Mouse (Mus musculus): ENCODE results near the gene Mbnl1. TPM values are rescaled to one million over a fixed set of nuclear protein-coding genes. Genes with fewer than 3 reads are reported as not detected.

Gene Mbnl1
- polyA plus RNA-seq, 2 experiments from 2014 or later: 667 to 875 TPM

DNA sequence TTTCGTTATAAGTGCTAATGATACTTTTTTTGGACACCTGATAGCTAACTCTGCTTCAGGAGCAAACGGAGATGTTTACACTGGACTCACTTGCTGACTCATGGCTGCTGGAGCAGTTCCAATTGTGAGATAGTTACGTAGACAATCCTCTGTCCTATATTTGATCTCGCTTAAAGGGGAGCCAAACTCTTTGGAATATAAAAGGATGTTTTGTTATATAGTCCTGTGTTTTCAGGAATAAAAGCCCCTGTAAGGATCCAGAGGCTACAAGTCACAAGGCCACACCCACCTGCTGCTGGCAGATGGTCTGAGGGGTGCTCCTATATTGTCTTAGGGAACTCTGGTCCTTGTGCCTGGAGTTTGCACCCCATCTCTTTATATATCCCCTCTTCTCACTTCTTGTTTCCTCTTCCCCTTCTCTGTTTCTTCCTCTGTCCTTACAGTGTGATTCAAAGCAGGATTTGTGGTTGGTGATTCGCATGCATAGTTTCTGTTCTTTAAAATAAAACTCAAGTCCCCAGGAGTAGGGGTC lies 97.9 kb downstream of the Mbnl1 start:
- ATAC-seq: no peak

DNA sequence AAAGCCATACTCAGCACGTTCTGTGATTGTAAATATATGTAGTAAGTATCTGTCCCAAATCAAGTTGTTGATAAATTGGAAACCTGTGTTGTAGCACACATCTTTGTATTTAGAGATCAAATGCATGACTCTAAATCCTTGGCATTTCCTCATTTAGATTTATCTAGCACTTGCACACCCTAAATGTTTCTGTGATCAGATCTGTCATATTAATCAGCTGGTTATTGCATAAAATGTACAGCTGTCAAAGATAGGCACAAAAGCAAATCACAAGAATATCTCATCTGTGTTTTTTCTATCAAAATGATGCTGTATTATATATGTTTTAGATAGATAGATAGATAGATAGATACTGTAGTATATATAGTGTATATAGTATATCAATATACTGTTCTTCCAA lies 98.9 kb downstream of the Mbnl1 start:
- ATAC-seq: no peak

DNA sequence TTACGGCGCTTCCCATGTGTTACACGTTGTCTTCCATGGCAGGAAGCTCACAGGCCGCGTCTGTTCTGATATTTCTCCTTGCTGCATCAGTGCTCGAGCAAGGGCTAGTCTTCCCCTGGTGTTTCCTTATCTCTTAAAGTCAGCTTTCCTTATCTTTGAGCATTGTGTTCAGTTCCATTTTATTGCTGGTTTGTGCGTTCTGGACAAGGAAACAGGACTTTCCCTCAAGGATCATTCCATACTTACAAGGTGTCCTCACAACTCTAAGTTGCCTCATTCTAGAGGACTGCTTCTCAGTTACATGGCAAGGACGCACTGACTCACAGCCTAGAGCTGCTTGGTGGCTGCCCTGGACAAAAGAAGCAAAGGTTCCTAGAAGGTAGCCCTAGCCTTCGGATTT lies 101.6 kb downstream of the Mbnl1 start:
- no peak for ATAC-seq

DNA sequence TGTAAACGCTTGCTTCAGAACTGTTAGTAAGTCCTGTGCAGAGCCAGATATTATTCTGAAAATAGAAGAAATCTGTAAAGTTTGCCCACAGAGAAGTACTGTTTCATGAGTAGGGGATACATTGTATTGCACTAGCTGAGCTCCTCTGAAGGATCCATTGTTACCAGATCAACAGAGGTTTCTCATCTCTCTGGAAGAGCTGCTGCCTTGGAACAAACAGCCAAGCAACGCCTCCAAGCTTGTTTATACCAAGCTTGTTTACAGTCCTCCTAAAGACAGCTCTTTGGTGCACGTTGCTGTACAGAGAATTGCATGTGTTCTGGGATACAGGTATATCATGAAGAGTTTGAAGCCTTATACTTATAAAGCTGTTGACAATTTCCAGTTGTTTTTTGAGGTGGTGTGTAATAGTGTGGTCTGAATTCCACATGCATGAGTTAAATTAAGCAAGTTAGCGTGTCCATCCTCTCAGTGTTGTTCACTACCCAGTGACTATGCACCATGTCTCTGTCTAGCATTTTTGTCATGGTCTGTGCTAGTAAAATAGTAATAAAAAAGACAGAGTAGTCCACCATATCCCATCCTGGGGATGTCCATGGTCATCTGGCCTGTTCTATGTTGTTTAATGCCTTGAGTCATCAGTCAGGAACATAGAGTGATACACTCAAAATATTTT lies 102.4 kb downstream of the Mbnl1 start:
- no peak for ATAC-seq

DNA sequence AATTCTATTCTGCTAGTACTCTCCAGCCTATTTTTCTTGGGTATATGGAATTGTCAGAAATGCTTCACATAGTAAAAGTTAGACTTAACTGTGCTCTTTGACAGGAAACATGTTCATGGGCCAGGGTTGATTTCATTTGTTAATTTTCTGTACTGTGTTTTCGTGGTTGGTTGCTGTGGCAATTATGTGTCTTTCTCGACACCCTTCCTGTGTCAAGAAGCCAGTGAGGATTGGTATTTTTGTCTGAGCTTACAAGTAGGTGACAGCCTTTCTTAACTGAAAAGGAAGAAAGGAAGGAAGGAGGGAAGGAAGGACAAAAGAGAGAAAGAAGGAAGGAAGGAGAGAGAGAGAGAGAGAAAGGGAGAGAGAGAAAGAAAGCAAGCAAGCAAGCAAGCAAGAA lies 103.3 kb downstream of the Mbnl1 start:
- ATAC-seq: peak; percentile 44

DNA sequence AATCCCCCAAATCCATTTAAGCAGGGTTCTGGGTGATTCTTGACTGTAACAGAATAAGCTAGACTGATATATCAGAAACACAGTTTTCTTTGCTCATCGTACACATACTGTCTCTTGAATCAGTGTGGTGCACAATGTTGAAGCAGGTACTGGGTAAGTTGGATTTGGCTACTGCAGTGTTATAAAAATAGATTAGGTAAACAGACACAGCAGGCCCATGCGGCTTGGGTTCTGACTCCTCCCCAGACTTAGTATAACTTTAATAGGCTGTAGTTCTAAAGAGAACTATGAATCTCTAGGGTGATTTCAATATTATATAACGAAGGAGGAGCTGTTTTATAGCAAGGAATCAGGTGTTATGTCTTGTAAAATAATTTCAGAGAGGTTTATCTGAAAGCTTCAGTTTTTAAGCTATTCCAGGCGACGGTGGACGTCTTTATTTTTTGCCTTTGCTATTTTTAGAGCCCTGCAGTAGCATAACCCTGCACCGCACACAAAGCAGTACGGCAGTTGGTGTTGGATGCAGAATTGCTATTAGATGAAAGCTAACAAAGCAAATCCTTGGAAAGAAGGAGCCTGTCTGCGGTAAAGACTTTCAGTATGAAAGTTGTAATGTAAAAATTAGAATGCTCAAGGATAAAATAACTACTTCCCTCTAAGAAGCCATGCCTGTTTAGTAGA lies 103.9 kb downstream of the Mbnl1 start:
- ATAC-seq: no peak

DNA sequence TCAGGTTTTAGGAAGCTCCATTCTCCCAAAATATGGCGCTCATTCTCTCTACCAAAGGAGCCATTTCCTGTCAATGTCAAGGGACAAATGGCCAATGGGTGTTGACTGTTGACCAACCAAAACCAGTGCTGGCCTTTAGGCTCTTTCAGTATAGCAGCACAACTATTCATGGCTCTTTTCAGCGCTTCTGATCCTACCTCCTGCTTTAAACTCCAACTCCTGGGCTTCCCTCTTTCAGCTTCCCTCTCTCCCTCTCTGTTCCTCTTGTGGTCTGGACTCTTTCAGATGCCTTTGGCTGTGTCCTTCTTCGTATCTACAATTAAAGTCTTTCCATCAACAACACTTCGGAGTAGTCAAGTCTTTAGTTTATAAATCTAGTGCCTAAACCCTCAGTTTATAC lies 107.2 kb downstream of the Mbnl1 start:
- ATAC-seq: no peak

DNA sequence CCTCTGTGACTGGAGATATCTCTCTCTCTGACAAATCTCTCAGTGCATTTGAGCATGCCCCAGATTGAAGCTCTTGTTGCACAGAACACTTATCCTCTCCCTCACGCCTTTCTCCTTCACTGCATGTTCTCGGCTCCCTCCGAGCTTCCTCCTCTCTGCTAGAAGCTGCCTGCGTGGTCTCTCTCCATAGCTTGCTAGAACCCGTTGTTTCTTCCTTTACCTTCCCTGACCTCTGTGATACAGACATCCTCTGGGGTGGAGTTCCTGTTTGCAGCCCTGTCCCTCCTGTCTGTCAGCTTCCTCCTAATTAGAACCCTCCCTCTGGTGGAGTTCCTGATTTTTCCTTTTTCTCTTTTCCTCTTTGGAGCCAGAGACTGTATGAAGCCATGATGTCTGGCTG lies 108.1 kb downstream of the Mbnl1 start:
- no peak for ATAC-seq

DNA sequence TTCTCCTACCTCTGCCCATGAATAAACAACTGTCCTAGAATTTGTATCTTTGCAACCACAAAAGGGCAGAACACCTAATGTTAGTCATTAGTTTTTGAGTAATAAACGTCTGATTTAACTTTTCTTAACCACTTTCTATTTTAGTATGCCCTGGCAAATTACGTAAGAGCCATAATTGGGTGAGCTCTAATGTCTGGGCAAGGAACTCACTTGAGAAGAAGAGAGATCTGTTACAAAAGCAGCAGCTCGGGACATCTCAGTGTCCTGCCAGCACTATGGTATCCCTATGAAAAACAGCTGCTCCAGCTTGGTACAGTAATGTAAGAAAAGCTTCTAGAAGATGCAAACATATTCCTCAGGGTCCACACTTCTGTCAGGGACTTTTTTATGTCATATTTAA lies 109.5 kb downstream of the Mbnl1 start:
- ATAC-seq: no peak

DNA sequence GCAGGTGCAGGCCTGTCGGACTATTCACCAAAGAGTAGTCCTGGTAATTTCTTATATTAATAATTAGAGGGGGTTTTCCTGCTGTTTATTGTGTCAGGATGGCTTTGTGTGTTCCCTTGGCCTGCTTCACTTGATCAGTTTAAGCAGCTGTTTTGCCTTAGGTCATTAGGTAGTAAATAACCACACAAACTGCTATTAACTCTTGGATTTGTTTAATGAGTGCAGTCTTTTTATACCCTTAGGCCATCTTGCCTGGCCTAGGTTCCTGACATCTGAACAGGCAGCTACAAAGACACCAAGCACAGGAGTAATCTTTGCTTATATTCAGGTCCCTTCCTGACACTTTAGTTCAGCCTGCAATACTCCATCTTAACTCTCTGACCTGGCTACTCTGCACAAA lies 110.0 kb downstream of the Mbnl1 start:
- ATAC-seq: no peak

DNA sequence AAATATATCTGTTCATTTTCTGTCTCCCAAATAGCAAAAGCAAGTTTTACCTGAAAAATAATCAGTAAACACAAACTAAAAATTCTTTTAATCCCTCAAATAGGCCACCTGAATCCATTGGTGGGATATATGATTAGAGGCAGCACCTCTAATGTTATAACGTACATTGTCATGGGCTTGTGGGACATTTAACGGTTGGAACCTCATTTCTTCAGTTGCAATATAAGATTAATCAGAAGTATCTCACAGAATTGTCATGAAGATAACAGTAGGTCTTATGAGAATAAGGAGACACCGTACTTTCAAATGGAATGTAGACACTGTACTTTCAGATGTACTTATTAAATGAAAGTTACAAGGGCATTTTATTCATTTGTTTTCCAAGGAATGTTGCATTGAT lies 112.1 kb downstream of the Mbnl1 start:
- ATAC-seq: no peak

DNA sequence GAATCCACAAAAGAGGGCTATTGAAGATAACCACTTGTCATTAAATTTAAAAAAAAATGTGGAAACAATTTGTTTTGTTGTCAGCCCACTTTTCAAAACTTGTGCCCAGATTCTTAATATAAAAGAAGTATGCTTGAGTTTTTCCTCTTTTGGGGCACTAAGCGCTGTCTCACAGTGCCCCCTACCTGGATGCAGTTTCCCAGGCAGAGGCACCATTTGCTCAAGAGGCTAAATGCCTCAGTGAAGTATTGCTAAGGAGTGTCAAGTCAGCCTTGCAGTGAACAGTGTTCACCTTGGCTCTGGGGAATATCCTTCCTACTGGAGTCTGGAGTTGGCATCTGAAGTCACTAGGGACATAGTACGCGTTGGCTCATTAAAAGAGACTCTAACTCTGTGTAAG lies 113.4 kb downstream of the Mbnl1 start:
- no peak for ATAC-seq

DNA sequence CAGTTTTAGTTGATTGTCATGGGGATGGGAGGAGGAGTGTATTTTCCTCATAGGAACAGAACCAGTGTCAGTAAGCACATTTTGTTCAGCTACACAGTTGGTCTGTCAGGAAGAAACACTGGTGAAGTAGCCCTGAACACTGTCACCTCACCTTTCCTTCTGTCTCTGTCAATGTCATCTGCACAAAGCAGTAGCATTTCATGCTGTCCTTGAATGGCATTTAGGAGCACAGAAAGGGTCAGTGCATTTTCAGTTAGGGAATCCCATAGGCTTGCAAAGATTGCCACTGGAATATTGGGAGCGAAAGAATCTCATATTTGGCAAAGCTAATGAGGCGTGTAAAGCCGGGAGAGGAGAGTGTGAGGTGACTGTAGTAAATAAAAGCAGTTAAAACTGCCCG lies 114.5 kb downstream of the Mbnl1 start:
- ATAC-seq: no peak

DNA sequence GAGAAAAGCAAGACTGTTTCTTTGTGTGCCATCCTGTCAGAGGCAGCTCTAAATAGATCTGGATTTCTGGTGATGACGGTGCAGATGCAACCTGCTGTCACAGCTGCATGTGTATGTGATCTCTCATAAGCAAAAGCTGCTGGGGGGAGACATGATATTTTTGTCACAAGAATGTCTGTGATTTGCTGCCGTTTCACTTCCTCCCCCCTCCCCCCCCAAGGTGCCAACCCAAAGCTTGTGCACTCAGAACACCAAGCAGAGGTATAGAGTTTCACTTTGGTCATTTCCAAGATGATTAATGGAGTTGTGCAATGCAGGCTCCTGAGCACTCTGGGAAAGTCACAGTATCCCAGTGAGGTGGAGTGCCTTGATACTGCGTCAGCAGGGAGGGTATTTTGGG lies 116.7 kb downstream of the Mbnl1 start:
- peak; percentile 16 for ATAC-seq

DNA sequence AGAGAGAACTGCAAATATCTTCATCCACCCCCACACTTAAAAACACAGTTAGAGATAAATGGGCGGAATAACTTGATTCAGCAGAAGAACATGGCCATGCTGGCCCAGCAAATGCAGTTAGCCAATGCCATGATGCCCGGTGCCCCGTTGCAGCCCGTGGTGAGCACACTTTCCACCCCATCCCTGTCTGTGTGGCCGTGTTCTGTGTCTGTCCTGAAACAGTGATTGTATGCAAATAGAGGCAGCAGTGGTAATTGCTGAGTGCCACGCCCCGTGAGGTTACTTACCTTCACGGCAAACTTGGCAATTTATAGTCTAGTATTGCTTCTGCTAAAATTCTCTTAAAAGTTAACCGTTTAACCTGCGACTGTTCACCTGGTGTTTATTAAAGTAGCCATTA lies 123.0 kb downstream of the Mbnl1 start:
- ATAC-seq: no peak

DNA sequence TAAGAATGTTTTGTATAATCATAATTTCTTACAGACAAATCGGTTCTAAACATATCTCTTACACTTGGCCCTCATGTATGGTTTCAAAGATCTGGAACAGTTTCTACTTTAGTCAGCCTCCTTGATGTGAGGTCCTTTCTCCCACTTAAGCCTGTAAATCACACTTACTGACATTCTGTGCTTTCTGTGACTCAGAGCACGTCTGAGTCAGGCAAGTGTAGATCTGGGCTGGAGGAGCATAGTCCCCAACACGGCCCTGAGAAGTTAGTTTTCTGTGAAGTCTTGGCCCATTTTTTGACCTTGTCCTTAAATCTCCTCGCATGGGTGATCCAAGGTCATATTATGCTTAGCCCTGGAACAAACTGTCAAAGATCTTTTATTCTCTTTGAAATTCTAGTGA lies 124.4 kb downstream of the Mbnl1 start:
- ATAC-seq: no peak

DNA sequence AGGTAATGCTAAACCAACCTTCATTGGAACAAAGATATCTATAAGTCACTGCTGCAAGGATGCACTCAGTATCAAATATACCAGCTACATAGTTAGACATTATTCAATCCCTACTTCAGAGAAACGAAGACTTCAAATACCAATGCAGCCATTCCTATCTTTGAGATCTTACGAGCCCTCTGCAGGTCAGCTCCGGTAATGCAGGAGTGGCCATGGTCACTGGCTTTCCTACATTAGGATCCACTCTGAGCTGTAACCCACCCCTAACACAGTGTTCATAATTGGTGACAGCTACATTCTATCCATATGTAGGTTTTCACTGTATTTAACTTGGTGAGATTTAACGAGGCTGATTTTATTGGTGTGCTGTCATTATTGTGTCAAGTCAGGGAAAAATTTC lies 129.1 kb downstream of the Mbnl1 start:
- no peak for ATAC-seq

DNA sequence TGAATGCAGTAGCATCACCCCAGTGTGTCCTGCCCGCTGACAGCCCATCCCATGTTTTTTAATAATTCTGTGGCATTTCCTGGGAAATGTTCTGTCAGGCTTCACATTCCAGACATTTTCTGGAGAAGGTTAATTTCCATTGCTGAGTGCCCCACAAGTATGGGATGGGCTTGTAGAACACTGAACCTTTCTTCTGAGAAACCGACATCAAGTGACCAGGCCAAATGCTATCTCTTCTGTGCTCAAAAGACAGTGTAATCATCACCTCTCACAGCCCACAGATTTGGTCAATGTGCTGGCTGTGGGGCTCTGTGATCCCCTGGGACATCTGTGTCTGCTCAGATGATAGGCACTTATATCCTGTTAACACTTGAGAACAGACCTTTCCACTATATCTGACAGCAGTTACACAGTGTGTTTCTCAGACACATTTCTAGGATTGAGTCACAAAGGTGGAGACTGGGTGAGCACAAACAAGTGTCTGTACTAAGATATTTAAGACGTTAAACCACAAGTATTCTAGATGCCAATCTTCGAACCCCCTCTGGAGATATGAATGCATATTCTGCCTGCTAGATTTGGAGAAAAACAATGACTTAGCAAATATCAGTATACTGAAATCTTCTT lies 130.4 kb downstream of the Mbnl1 start:
- peak; percentile 50 for ATAC-seq

DNA sequence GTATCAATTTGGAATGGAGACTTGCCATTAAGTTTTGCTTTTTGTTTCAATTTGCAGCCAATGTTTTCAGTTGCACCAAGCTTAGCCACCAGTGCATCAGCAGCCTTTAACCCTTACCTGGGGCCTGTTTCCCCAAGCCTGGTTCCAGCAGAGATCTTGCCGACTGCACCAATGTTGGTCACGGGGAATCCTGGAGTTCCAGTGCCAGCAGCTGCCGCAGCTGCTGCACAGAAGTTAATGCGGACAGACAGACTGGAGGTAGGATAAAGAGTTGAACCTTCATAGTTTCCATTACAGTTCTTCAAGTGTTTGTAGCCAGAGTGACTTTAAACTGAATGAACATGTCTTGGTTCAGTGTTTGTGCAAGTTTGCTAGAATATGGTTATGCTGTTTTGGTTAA lies 131.0 kb downstream of the Mbnl1 start:
- ATAC-seq: no peak

DNA sequence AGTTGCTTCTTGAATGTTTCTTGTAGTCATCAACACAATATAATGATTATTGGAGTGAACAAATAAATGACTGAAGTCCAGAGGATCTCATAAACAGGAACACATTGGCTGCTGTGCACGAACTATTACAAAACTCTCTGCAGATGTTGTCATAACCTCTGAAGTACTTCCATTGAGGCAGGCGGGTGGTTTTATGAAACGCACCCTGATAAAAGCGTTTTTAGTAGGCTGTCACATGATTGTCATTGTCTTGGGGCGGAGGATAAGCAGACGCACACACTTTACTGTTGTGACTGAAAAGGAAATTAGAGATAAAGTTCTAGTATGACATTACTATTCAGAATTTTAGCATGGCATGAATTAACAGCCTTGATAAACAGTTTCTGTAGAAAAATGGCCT lies 131.6 kb downstream of the Mbnl1 start:
- ATAC-seq: no peak

DNA sequence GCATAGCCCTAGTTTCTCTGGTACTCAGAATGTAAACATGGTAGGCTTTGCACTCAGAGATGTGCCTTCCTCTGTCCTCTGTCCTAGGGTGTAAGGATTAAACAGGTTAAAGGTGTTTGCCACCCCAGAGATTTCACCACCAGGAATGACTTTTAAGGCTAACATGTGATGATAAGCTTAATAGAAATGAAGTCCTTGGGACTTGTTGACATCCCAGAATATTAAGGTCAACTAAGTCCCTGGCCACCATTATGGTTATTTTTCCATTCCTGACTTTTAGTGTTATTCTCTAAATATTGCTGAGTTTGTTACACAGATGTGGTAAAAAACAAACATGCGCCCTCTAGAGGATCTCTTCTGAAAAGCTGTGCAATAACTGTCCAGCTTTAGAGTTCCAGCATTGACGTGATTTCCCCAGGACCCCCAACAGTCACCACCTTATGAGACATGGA lies 136.3 kb downstream of the Mbnl1 start:
- ATAC-seq: peak; percentile 34

DNA sequence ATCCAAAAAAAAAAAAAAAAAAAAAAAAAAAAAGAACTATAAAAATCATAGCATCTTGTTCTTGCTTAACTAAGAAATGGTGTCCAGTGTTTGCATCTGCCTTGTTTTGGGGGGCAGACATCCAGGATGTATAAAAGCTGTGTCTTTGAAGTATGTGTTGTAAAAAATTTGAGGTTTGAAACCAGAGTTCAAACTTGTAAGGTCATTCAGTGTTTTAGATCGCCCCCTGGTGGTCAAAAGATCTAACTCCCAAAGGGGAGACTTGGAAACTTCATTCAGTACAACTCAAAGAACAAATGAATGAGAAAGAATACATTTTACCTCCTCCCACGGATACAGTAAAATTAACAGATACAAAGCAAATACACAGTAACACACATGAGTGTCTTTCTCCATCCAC lies 139.2 kb downstream of the Mbnl1 start:
- peak; percentile 40 for ATAC-seq

DNA sequence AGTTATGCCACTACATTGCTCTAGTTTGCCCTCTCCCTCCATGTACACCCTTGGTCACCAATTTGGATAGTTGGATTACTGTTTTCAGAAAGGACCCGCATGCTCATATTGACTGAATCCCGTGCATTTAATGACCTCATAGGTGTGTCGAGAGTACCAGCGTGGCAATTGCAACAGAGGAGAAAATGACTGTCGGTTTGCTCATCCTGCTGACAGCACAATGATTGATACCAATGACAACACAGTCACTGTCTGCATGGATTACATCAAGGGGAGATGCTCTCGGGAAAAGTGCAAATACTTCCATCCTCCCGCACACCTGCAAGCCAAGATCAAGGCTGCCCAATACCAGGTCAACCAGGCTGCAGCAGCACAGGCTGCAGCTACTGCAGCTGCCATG lies 140.5 kb downstream of the Mbnl1 start:
- no peak for ATAC-seq

DNA sequence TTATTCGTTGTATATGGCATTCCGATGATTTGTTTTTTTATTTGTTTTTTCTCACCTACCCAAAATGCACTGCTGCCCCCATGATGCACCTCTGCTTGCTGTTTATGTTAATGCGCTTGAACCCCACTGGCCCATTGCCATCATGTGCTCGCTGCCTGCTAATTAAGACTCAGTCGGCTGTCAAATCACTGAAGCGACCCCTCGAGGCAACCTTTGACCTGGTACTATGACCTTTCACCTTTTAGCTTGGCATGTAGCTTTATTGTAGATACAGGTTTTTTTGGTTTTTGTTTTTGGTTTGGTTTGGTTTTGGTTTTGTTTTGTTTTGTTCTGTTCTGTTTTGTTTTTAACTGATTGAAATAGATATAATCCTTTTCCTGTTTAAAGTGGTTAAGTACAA lies 141.9 kb downstream of the Mbnl1 start:
- ATAC-seq: peak; percentile 22

Measured in activated CD4-positive, CD25-positive, alpha-beta regulatory T cell, adult 4 months (primary cell).